Mouse (Mus musculus) adrenal gland, postnatal 25 days (tissue): ENCODE measurements at regions not wholly inside any gene's neighbourhood (a gene's known extent, or its start where the extent isn't known, plus 50 kb on each side); places are given as distances from the start of the nearest gene placed in this dataset.

ENCODE experiments used
- DNase-seq: peaks from one replicate; pipeline ENCODE4 v3.0.0; 2021; ENCODE audit warnings: mixed read lengths

GRCm38 (mm10) chr3:38045523-38045922, 321.2 kb upstream of the Gm5148 start:
- DNase-seq, result no peak

DNA sequence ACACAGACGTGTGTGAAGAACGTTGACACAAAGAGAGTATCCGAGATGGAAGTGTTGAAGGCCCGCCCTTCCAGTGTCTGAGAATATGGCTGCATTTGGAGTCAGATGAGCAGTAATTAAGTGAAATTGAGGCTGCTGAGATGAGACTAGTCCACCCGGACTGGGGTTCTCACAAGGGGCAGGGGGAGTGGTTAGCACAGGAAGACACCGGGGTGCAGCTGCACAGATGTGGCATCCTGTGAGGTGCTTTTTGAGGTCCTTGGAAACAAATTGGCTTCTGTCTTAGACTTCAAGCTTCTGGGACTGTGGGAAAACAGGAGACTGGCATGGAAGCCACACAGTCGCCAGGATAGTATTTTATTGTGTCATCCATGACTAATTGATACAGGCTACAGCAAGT, 320.0 kb upstream of the Gm5148 start:
- no peak for DNase-seq

GRCm38 (mm10) chr3:38042614-38043013, 318.3 kb upstream of the Gm5148 start:
- no peak for DNase-seq

- no peak for DNase-seq
Measured at GRCm38 (mm10) chr3:38036131-38036530, 311.8 kb upstream of the Gm5148 start.

DNA sequence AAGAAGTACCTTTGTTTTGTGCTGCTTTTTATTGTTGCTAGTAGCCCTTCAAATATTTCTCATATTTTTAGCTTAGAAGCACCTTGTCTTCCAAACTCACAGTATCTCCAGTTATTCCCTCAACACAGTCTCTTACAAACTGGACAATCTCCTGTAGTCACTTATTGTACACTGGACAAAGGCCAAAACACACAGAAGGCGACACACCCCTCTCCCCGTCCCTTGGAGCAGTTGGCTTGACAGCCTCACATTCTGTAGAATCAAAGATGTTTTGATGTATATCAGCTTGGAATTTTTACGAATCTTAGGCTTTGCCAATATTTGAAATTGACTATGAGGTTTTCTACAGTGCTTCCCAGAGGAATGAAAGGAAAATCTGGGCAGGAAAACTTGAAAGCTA, 309.8 kb upstream of the Gm5148 start:
- DNase-seq, result no peak

- no peak for DNase-seq
Measured at GRCm38 (mm10) chr3:38014768-38015167, 290.5 kb upstream of the Gm5148 start.

DNA sequence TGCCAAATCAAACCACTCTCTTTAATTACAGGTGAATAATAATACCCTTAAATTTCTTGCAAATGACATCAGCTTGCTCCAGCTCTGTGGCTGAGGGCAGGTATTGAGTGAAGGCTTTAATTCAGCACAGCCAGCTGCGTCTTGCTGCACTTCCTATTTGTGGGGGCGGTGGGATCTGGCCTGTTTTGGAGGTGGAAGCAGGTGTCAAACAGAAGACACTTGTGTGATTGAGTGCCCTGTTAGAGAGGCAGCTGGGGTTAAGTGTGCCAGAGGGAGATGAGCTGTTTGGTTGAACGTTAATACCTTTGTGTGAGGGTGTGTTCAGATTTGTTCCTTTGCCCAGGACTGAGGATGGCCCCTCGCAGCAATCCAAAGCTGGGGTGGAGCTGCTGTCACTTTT, 284.9 kb upstream of the Gm5148 start:
- no peak for DNase-seq

GRCm38 (mm10) chr3:38008321-38008720, 284.0 kb upstream of the Gm5148 start:
- DNase-seq, result no peak

DNA sequence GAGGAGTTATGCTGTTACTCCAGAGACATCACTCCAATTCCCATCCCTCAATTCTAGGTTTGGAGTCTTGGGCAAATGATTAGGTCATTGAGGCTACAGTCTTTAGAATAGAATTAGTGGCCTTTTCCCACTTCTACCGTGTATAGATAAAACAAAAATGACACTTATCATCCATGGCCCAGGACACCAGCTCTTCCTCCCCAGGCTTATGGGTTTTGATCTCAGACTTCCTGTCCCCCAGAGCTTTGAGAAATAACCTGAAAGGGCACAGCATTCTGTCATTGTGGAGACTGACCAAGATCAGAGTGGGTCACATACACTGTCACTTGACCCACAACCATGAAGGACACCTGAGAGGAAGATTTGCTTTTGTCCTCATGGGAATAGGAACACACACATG, 283.3 kb upstream of the Gm5148 start:
- DNase-seq, result no peak

GRCm38 (mm10) chr3:38002275-38002674, 278.0 kb upstream of the Gm5148 start:
- no peak for DNase-seq

DNA sequence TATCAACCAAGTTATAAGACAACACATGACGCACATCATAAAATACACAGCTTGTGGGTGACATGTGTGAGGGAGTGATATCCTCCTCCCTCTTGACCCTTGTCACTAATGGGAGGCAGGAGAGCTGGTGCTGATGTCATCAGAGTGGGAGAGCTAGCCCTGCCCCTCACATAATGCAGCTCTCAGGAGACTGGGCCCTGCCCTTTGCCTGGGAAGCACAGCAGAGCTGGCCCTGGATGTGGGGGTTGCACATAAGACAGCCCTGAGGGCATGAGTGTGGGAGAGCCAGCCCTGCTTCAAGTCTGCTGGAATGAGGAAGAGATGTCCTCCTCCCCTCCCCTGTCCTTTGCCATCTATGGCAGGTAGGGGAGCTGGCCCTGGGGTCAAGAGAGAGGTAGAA, 275.5 kb upstream of the Gm5148 start:
- DNase-seq, result no peak

DNA sequence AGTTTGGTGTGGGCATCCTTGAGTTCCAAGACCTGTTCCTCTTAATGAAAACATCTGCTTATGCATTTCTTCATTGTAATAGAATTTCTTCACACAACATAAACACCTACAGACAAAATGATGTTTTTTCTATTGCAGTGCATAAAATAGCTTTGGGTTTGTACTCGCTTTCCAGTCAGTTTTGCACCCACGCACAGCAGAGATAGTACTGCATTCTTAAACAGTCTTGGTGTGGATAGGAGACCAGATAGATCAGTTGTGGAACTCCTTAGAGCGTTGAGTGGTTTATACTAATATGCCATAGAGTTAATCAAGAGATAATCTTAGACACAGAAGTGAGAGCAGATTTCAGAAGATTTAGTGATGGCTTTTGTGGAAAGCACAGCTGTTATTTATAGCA, 273.7 kb upstream of the Gm5148 start:
- DNase-seq, result no peak

DNA sequence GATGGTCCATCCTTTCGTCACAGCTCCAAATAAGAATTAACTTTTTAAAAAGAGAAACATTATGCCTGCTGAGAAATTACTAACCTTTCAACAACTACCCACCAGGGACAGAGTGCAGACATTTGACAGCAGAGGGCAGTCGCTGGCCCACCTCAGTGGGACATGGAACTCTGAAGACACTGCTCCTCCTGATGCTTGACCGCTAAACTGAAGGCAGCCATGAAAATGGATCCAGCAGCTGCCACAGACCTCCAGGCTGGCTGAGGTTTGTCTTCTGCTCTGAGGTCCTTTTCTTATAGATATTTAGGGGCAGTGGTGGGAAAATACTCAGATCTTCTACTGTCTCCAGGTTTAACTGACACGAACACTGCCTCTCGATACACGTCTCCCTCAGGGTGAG, 265.7 kb upstream of the Gm5148 start:
- DNase-seq, result no peak

GRCm38 (mm10) chr3:37987775-37988505, 263.6 kb upstream of the Gm5148 start:
- no peak for DNase-seq

- DNase-seq, result no peak
Measured at GRCm38 (mm10) chr3:37987007-37987774, 262.9 kb upstream of the Gm5148 start.

DNA sequence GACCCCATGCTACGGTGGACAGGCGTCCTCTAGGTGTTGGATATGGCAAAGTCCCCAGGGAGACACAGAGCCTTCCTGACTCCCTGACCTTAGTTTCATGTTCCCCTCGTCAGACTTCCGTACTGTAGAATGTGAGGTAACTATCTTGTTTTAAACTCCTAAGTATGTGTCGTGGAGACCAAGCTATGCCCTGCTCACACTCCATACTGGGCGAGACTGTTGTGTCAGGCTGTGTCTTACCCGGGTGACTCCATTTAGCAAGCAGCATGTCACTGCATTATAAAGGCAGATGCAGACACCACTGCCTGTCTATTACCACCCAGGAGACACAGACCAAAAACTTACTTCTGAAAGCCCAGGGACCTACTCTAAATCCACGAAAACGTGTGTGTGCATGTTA, 260.4 kb upstream of the Gm5148 start:
- no peak for DNase-seq

DNA sequence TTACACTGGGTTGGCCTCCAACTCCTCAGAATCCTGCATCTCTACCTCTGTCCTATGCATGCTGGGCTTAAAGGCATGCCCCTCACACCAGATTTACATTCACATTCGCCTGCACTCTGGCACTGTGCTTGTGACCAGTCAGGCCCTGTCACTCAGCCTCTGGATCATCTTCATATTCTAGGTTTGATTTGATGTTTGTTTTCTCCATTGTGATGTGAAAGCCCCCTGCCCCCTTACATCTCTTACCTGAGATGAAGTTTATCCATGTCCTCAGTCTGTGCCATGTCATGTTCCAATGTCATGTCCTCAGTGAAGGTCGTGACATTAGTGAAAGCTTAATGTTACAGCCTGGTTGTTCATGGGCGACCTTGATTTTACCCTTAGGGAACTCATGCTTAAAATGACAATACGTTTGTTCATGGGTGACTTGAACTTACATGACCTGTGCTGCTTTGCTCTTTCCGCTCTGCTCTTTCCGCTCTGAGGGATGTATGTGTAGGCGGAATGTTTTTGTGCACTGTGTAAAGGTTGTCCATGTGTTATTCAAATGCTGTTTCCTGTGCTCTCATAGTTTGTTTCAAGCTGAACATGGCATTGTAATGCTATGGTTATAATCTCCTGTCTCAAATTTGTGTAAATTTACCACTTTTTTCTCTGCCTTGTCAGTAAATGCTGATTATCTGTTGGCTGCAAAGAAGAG, 257.3 kb upstream of the Gm5148 start:
- no peak for DNase-seq

GRCm38 (mm10) chr3:37979871-37980270, 255.6 kb upstream of the Gm5148 start:
- DNase-seq, result no peak

DNA sequence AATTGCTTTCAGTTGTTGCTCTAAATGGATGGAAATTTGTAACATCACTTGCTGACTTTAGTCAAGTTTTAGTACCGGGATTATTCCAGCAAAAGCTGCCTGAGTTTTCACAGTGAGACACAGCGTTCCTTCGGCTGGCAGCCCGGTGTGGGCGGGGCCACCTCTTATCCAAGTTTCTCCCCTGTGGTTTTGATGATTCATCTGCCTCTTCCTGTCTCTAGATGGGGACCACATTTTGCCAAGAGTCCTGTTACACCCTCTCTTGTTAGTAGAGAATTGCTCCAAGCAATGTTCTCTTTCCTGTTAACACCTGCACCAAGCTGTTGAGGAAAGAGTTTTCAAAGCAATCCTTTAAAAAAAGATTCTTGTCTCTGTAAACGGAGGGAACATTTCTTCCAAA, 254.2 kb upstream of the Gm5148 start:
- peak; percentile 80 for DNase-seq

DNA sequence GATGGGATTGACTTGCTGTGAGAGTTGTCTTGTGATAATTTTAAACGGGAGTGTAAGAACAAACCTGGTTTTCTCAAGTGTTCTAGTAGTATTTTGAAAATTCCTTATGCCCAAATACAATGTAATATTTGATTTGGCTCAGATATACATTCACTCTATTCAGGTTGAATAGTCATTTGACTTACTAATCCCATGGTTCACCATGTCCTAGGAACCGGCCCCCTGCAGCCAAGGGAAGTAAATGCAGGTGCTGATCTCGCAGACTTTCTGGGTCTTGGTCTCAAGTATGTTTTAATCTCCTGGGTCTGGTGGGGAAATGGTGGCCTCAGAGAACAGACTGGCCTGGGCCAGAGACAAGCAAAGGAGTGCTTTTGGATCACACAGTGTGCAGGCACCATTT, 253.2 kb upstream of the Gm5148 start:
- no peak for DNase-seq

DNA sequence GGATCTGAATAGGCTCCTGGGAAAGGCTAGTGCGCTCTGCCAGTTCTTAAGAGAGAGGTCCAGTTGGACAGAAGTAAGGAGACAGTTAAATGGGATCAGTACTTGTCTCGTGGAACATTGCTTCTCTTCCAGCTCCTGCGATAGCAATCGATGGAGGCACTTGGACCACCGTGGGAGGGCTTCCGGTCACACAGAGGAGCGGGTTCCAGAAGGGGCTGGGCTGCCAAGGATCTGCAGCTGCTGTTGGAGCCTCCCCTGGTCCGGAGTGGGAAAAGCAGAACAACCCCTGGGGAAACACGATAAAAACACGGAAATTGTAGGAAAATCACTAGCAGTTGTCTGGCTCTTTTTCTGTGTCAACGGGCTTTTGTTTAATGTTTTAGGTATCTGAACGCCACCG, 252.3 kb upstream of the Gm5148 start:
- peak; percentile 19 for DNase-seq

DNA sequence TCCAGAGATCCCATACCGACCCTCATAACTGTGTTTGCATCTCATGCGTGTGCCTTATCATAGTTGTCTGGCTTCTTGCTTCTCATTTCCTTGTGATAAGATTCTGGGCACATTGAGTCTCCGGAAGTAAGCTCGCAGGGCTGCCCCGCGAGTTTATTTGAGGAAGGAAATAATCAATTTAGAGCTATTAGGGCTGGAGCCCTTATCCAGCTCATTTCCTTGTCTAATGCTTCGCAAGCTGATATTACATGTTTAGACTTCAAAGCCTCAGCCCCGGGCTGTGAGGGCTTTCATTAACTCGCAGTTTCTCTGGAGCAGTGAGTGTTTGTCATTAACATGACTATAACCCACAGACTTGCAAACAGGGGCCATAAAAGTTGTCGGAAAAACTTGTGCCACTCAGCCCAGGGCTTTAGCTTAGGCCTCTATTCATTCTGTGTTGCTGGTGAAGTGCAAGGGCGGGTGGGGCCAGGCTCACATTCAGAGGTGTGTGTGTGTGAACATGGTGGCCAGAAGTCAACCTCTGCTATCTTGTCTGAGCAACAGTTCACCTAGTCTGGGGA, 251.0 kb upstream of the Gm5148 start:
- DNase-seq, result no peak

GRCm38 (mm10) chr3:37972931-37973330, 248.6 kb upstream of the Gm5148 start:
- no peak for DNase-seq
